Mouse (Mus musculus): ENCODE measurements around the gene Got2. TPM values are rescaled to one million over a fixed set of nuclear protein-coding genes. Genes with fewer than 3 reads are reported as not detected.

Gene Got2
- polyA plus RNA-seq, 1 experiment from 2014 or later = 283 TPM

GRCm38 (mm10) chr8:95893701-95894100, 5.4 kb upstream of the Got2 start:
- no peak overlapping the region for H3K9ac ChIP-seq (ENCODE audit: low read depth, low read length)
- no peaks in the 10 kb centered on the region for H3K9me3 ChIP-seq (ENCODE audit: control insufficient read depth, low read length)
- no peak overlapping the region for H3K27ac ChIP-seq (ENCODE audit: low read length)
- 76% methylated on average over 5 of the region's 5 CpGs for WGBS
- H3K4me3 ChIP-seq (ENCODE audit: low read length) = no peak overlapping the region
- no peaks in the 10 kb centered on the region for H3K36me3 ChIP-seq (ENCODE audit: control insufficient read depth, insufficient read depth, low read length)
- no peak for ATAC-seq
- H3K4me1 ChIP-seq (ENCODE audit: control insufficient read depth, insufficient read depth, low read length) = no peaks in the 10 kb centered on the region
- H3K27me3 ChIP-seq (replicated peaks; ENCODE audit: control insufficient read depth, insufficient read depth, low read length) = no peaks in the 10 kb centered on the region
- H3K4me2 ChIP-seq (ENCODE audit: low read depth, low read length) = no peak overlapping the region

- peak overlapping the region; percentile 96 for H3K4me3 ChIP-seq (ENCODE audit: low read length)
- no peaks in the 10 kb centered on the region for H3K27me3 ChIP-seq (replicated peaks; ENCODE audit: control insufficient read depth, insufficient read depth, low read length)
- ATAC-seq = peak; percentile 85
- peak overlapping the region; percentile 84 for H3K4me2 ChIP-seq (ENCODE audit: low read depth, low read length)
- H3K4me1 ChIP-seq (ENCODE audit: control insufficient read depth, insufficient read depth, low read length) = peaks cover 26% of the 10 kb centered on the region
- WGBS = under 1% methylated on average over 37 of the region's 38 CpGs
- peak overlapping the region; percentile 85 for H3K27ac ChIP-seq (ENCODE audit: low read length)
- H3K9ac ChIP-seq (ENCODE audit: low read depth, low read length) = peak overlapping the region; percentile 87
- no peaks in the 10 kb centered on the region for H3K9me3 ChIP-seq (ENCODE audit: control insufficient read depth, low read length)
- no peaks in the 10 kb centered on the region for H3K36me3 ChIP-seq (ENCODE audit: control insufficient read depth, insufficient read depth, low read length)
Measured at GRCm38 (mm10) chr8:95887578-95888284, 616 bp downstream of the Got2 start.

GRCm38 (mm10) chr8:95886647-95887577, 1.4 kb downstream of the Got2 start:
- Histone ChIP-seq H3K4me1 (ENCODE audit: control insufficient read depth, insufficient read depth, low read length) (peaks cover 26% of the 10 kb centered on the region), H3K9me3 (ENCODE audit: control insufficient read depth, low read length) (no peaks in the 10 kb centered on the region), H3K27ac (ENCODE audit: low read length) (peak overlapping the region; percentile 85), H3K4me3 (ENCODE audit: low read length) (peak overlapping the region; percentile 96), H3K36me3 (ENCODE audit: control insufficient read depth, insufficient read depth, low read length) (no peaks in the 10 kb centered on the region), H3K9ac (ENCODE audit: low read depth, low read length) (peak overlapping the region; percentile 87), H3K4me2 (ENCODE audit: low read depth, low read length) (peak overlapping the region; percentile 84), H3K27me3 (replicated peaks; ENCODE audit: control insufficient read depth, insufficient read depth, low read length) (no peaks in the 10 kb centered on the region)
- 53% methylated on average over 17 of the region's 17 CpGs for WGBS
- ATAC-seq = no peak

- Histone ChIP-seq H3K9ac (ENCODE audit: low read depth, low read length) (no peak overlapping the region), H3K27me3 (replicated peaks; ENCODE audit: control insufficient read depth, insufficient read depth, low read length) (no peaks in the 10 kb centered on the region), H3K4me3 (ENCODE audit: low read length) (no peak overlapping the region), H3K27ac (ENCODE audit: low read length) (peak overlapping the region; percentile 85), H3K4me1 (ENCODE audit: control insufficient read depth, insufficient read depth, low read length) (peaks cover 26% of the 10 kb centered on the region), H3K9me3 (ENCODE audit: control insufficient read depth, low read length) (no peaks in the 10 kb centered on the region), H3K36me3 (ENCODE audit: control insufficient read depth, insufficient read depth, low read length) (no peaks in the 10 kb centered on the region), H3K4me2 (ENCODE audit: low read depth, low read length) (peak overlapping the region; percentile 84)
- ATAC-seq = peak; percentile 8
- WGBS = 57% methylated on average over 5 of the region's 5 CpGs
Measured at GRCm38 (mm10) chr8:95885966-95886365, 2.4 kb downstream of the Got2 start.

- no peak overlapping the region; the same call in 1 of the 2 replicates for H3K4me3 ChIP-seq (ENCODE audit: low read length)
- no peaks in the 10 kb centered on the region for H3K27me3 ChIP-seq (replicated peaks; ENCODE audit: control insufficient read depth, insufficient read depth, low read length)
- peaks cover 26% of the 10 kb centered on the region for H3K4me1 ChIP-seq (ENCODE audit: control insufficient read depth, insufficient read depth, low read length)
- peak overlapping the region; percentile 85 for H3K27ac ChIP-seq (ENCODE audit: low read length)
- no peak for ATAC-seq
- no peaks in the 10 kb centered on the region for H3K9me3 ChIP-seq (ENCODE audit: control insufficient read depth, low read length)
- no peak overlapping the region for H3K9ac ChIP-seq (ENCODE audit: low read depth, low read length)
- H3K4me2 ChIP-seq (ENCODE audit: low read depth, low read length) = peak overlapping the region; percentile 7; the same call in 1 of the 2 replicates
- WGBS = 71% methylated on average over 5 of the region's 5 CpGs
- H3K36me3 ChIP-seq (ENCODE audit: control insufficient read depth, insufficient read depth, low read length) = no peaks in the 10 kb centered on the region
Measured at GRCm38 (mm10) chr8:95885271-95885841, 3.0 kb downstream of the Got2 start.

GRCm38 (mm10) chr8:95884491-95884890, 3.9 kb downstream of the Got2 start:
- H3K9me3 ChIP-seq (ENCODE audit: control insufficient read depth, low read length) = no peaks in the 10 kb centered on the region
- peak overlapping the region; percentile 81 for H3K27ac ChIP-seq (ENCODE audit: low read length)
- peaks cover 26% of the 10 kb centered on the region for H3K4me1 ChIP-seq (ENCODE audit: control insufficient read depth, insufficient read depth, low read length)
- ATAC-seq = no peak
- H3K9ac ChIP-seq (ENCODE audit: low read depth, low read length) = peak overlapping the region; percentile 21; the same call in 1 of the 2 replicates
- no peaks in the 10 kb centered on the region for H3K27me3 ChIP-seq (replicated peaks; ENCODE audit: control insufficient read depth, insufficient read depth, low read length)
- H3K36me3 ChIP-seq (ENCODE audit: control insufficient read depth, insufficient read depth, low read length) = no peaks in the 10 kb centered on the region
- H3K4me2 ChIP-seq (ENCODE audit: low read depth, low read length) = peak overlapping the region; percentile 41; the same call in 1 of the 2 replicates
- H3K4me3 ChIP-seq (ENCODE audit: low read length) = peak overlapping the region; percentile 17; the same call in 1 of the 2 replicates
- 67% methylated on average over 12 of the region's 12 CpGs for WGBS

GRCm38 (mm10) chr8:95882191-95882590, 6.2 kb downstream of the Got2 start:
- ATAC-seq = no peak
- no peak overlapping the region for H3K4me3 ChIP-seq (ENCODE audit: low read length)
- 87% methylated on average over 9 of the region's 9 CpGs for WGBS
- no peak overlapping the region for H3K27ac ChIP-seq (ENCODE audit: low read length)
- no peak overlapping the region for H3K9ac ChIP-seq (ENCODE audit: low read depth, low read length)
- no peaks in the 10 kb centered on the region for H3K27me3 ChIP-seq (replicated peaks; ENCODE audit: control insufficient read depth, insufficient read depth, low read length)
- H3K9me3 ChIP-seq (ENCODE audit: control insufficient read depth, low read length) = no peaks in the 10 kb centered on the region
- H3K36me3 ChIP-seq (ENCODE audit: control insufficient read depth, insufficient read depth, low read length) = peaks cover 3% of the 10 kb centered on the region; the same call in 1 of the 2 replicates
- H3K4me2 ChIP-seq (ENCODE audit: low read depth, low read length) = no peak overlapping the region
- H3K4me1 ChIP-seq (ENCODE audit: control insufficient read depth, insufficient read depth, low read length) = peaks cover 29% of the 10 kb centered on the region

GRCm38 (mm10) chr8:95881576-95881975, 6.8 kb downstream of the Got2 start:
- Histone ChIP-seq H3K4me2 (ENCODE audit: low read depth, low read length) (no peak overlapping the region), H3K9me3 (ENCODE audit: control insufficient read depth, low read length) (no peaks in the 10 kb centered on the region), H3K9ac (ENCODE audit: low read depth, low read length) (no peak overlapping the region), H3K36me3 (ENCODE audit: control insufficient read depth, insufficient read depth, low read length) (peaks cover 9% of the 10 kb centered on the region), H3K4me1 (ENCODE audit: control insufficient read depth, insufficient read depth, low read length) (peaks cover 23% of the 10 kb centered on the region), H3K27me3 (replicated peaks; ENCODE audit: control insufficient read depth, insufficient read depth, low read length) (no peaks in the 10 kb centered on the region), H3K27ac (ENCODE audit: low read length) (no peak overlapping the region), H3K4me3 (ENCODE audit: low read length) (no peak overlapping the region)
- no peak for ATAC-seq
- 80% methylated on average over 3 of the region's 3 CpGs for WGBS

GRCm38 (mm10) chr8:95879823-95880222, 8.5 kb downstream of the Got2 start:
- H3K4me3 ChIP-seq (ENCODE audit: low read length) = no peak overlapping the region
- no peak overlapping the region for H3K27ac ChIP-seq (ENCODE audit: low read length)
- H3K4me2 ChIP-seq (ENCODE audit: low read depth, low read length) = no peak overlapping the region
- H3K36me3 ChIP-seq (ENCODE audit: control insufficient read depth, insufficient read depth, low read length) = peaks cover 20% of the 10 kb centered on the region
- ATAC-seq = no peak
- H3K9me3 ChIP-seq (ENCODE audit: control insufficient read depth, low read length) = 0 out of 2 replicates have a peak, but pooled peaks cover 3% of the 10 kb centered on the region
- peaks cover 13% of the 10 kb centered on the region for H3K4me1 ChIP-seq (ENCODE audit: control insufficient read depth, insufficient read depth, low read length)
- H3K9ac ChIP-seq (ENCODE audit: low read depth, low read length) = no peak overlapping the region
- H3K27me3 ChIP-seq (replicated peaks; ENCODE audit: control insufficient read depth, insufficient read depth, low read length) = no peaks in the 10 kb centered on the region
- 83% methylated on average over 4 of the region's 4 CpGs for WGBS

Measured in intestine, embryonic 16.5 days (tissue).